Mouse (Mus musculus) stomach, embryonic 15.5 days (tissue): Measurements from ENCODE around the gene Trim5. TPM values are rescaled to one million over a fixed set of nuclear protein-coding genes. Genes with fewer than 3 reads are reported as not detected.

Source experiments
- ATAC-seq: fragments of 200-750 bp; cut with Nextera tagmentation; 2 replicates; pipeline ENCODE4 v1.8.0; 2017; ENCODE audit warnings: low read depth, moderate number of reproducible peaks, moderate TSS enrichment; ENCODE audit not compliant: insufficient read depth, low FRiP score
- H3K27ac ChIP-seq: fragments of 300-500 bp; sonication (generic); 2 replicates; pipeline ENCODE4 v1.5.1; 2015; ENCODE audit warnings: mild to moderate bottlenecking, inconsistent platforms
- H3K27me3 ChIP-seq: fragments of 300-500 bp; sonication (generic); replicated peaks from 2 replicates; pipeline ENCODE4 v1.6.1; 2015; ENCODE audit warnings: inconsistent platforms
- H3K36me3 ChIP-seq: fragments of 300-500 bp; sonication (generic); 2 replicates; pipeline ENCODE4 v1.6.1; 2015; ENCODE audit warnings: inconsistent platforms
- H3K4me1 ChIP-seq: fragments of 300-500 bp; sonication (generic); 2 replicates; pipeline ENCODE4 v1.6.1; 2015; ENCODE audit warnings: inconsistent platforms
- H3K4me2 ChIP-seq: fragments of 300-500 bp; sonication (generic); 2 replicates; pipeline ENCODE4 v1.6.1; 2015; ENCODE audit warnings: mild to moderate bottlenecking, inconsistent platforms
- H3K4me3 ChIP-seq: fragments of 300-500 bp; sonication (generic); replicated peaks from 2 replicates; pipeline ENCODE4 v1.5.1; 2015; ENCODE audit warnings: inconsistent platforms
- H3K9ac ChIP-seq: fragments of 300-500 bp; sonication (generic); 2 replicates; pipeline ENCODE4 v1.6.1; 2015; ENCODE audit warnings: inconsistent platforms
- H3K9me3 ChIP-seq: fragments of 300-500 bp; sonication (generic); 2 replicates; pipeline ENCODE4 v1.6.1; 2016; ENCODE audit warnings: inconsistent platforms
- WGBS: fragments of 180-500 bp; shearing (Covaris S2); methylation state at CpG from one replicate; pipeline ENCODE4 v1.1.7; 2015; 5-methylcytosine and 5-hydroxymethylcytosine counted together
- polyA plus RNA-seq: library from polyadenylated mRNA; unstranded; fragments of >200 nt; fragmentation: Nextera tagmentation; extraction: Ambion mirVana; gene quantifications from 2 replicates; pipeline ENCODE4 v1.2.1, GENCODE M21; 2015

The Trim5 gene
- polyA plus RNA-seq, 1 experiment from 2014 or later: 0.50 TPM

- Histone ChIP-seq H3K27me3 (no peaks in the 10 kb centered on the region), H3K4me3 (peak within 1 kb of the TSS; percentile 51), H3K9ac (0 out of 2 replicates have a peak within 1 kb of the TSS, but pooled peaks have one; percentile 25), H3K4me1 (no peaks in the 10 kb centered on the region), H3K4me2 (peak within 1 kb of the TSS; percentile 50), H3K27ac (peak within 1 kb of the TSS; percentile 41; the same call in 1 of the 2 replicates), H3K36me3 (no peaks in the 10 kb centered on the region), H3K9me3 (no peaks in the 10 kb centered on the region)
- peak; percentile 89 for ATAC-seq
- WGBS: 5% methylated on average over 13 of the region's 13 CpGs
These were observed 43.4 kb downstream of the Trim5 start, which contains the start of gene Trim34a for GRCm38 (mm10) chr7:104244287-104245181. TSS of gene Trim34a (plus strand) at chr7:104244457.

- ATAC-seq: no peak
- Histone ChIP-seq H3K9ac (no peak overlapping the region), H3K4me3 (no peak overlapping the region), H3K9me3 (no peaks in the 10 kb centered on the region), H3K27ac (no peak overlapping the region), H3K36me3 (no peaks in the 10 kb centered on the region), H3K27me3 (no peaks in the 10 kb centered on the region), H3K4me1 (no peaks in the 10 kb centered on the region), H3K4me2 (no peak overlapping the region)
- WGBS: 54% methylated on average over 1 of the region's 1 CpGs
These were observed 44.3 kb downstream of the Trim5 start for GRCm38 (mm10) chr7:104243616-104244015.

- Histone ChIP-seq H3K4me2 (no peak overlapping the region), H3K4me3 (no peak overlapping the region), H3K9ac (no peak overlapping the region), H3K9me3 (no peaks in the 10 kb centered on the region), H3K27ac (no peak overlapping the region), H3K4me1 (no peaks in the 10 kb centered on the region), H3K36me3 (no peaks in the 10 kb centered on the region), H3K27me3 (no peaks in the 10 kb centered on the region)
- ATAC-seq: no peak
These were observed 47.0 kb downstream of the Trim5 start for GRCm38 (mm10) chr7:104240857-104241256.

- H3K4me1 ChIP-seq: no peaks in the 10 kb centered on the region
- H3K4me3 ChIP-seq: no peak overlapping the region
- no peak overlapping the region for H3K27ac ChIP-seq
- no peak overlapping the region for H3K4me2 ChIP-seq
- WGBS: 37% methylated on average over 2 of the region's 2 CpGs
- H3K9me3 ChIP-seq: no peaks in the 10 kb centered on the region
- H3K36me3 ChIP-seq: no peaks in the 10 kb centered on the region
- ATAC-seq: no peak
- no peaks in the 10 kb centered on the region for H3K27me3 ChIP-seq
- H3K9ac ChIP-seq: no peak overlapping the region
These were observed 56.7 kb downstream of the Trim5 start for GRCm38 (mm10) chr7:104231203-104231602.

- Histone ChIP-seq H3K9me3 (no peaks in the 10 kb centered on the region), H3K9ac (0 out of 2 replicates have a peak within 1 kb of the TSS, but pooled peaks have one; percentile 12), H3K36me3 (no peaks in the 10 kb centered on the region), H3K4me2 (peak within 1 kb of the TSS; percentile 68), H3K27ac (no peak within 1 kb of the TSS; the same call in 1 of the 2 replicates), H3K4me1 (0 out of 2 replicates have a peak, but pooled peaks cover 4% of the 10 kb centered on the region), H3K4me3 (peak within 1 kb of the TSS; percentile 40), H3K27me3 (no peaks in the 10 kb centered on the region)
- WGBS: 3% methylated on average over 37 of the region's 37 CpGs
- peak; percentile 82; the same call in 1 of the 2 replicates for ATAC-seq
These were observed 69.0 kb downstream of the Trim5 start, which contains the start of gene Trim6 for GRCm38 (mm10) chr7:104218701-104219569. TSS of gene Trim6 (plus strand) at chr7:104218793.

- WGBS: 66% methylated on average over 2 of the region's 2 CpGs
- Histone ChIP-seq H3K4me3 (no peak overlapping the region), H3K9me3 (no peaks in the 10 kb centered on the region), H3K4me1 (0 out of 2 replicates have a peak, but pooled peaks cover 4% of the 10 kb centered on the region), H3K4me2 (no peak overlapping the region), H3K27me3 (no peaks in the 10 kb centered on the region), H3K9ac (no peak overlapping the region), H3K36me3 (no peaks in the 10 kb centered on the region), H3K27ac (no peak overlapping the region)
- ATAC-seq: 0 out of 2 replicates have a peak, but pooled peaks have one; percentile 31
These were observed 70.0 kb downstream of the Trim5 start for GRCm38 (mm10) chr7:104217881-104218280.

GRCm38 (mm10) chr7:104216011-104216535, 71.8 kb downstream of the Trim5 start:
- H3K9ac ChIP-seq: no peak overlapping the region
- WGBS: 53% methylated on average over 1 of the region's 1 CpGs
- no peaks in the 10 kb centered on the region for H3K9me3 ChIP-seq
- H3K4me3 ChIP-seq: no peak overlapping the region
- no peak overlapping the region for H3K27ac ChIP-seq
- H3K4me1 ChIP-seq: 0 out of 2 replicates have a peak, but pooled peaks cover 4% of the 10 kb centered on the region
- H3K4me2 ChIP-seq: no peak overlapping the region
- H3K27me3 ChIP-seq: no peaks in the 10 kb centered on the region
- no peak for ATAC-seq
- H3K36me3 ChIP-seq: no peaks in the 10 kb centered on the region

Other genes starting within 250 kb of the Trim5 start
- not detected in 2 replicates for gene Olfr642, start 235.4 kb downstream of the Trim5 start, polyA plus RNA-seq
- not detected in 2 replicates for gene 4930516K23Rik, start 226.6 kb downstream of the Trim5 start, polyA plus RNA-seq
- gene Olfr644, start 216.2 kb downstream of the Trim5 start, polyA plus RNA-seq: not detected in 2 replicates
- not detected in 2 replicates for gene Olfr645, start 202.6 kb downstream of the Trim5 start, polyA plus RNA-seq
- gene Olfr646, start 183.2 kb downstream of the Trim5 start, polyA plus RNA-seq: not detected in 2 replicates
- not detected in 2 replicates for gene Ubqln5, start 158.3 kb downstream of the Trim5 start, polyA plus RNA-seq
- not detected in 2 replicates for gene Olfr643, start 150.7 kb downstream of the Trim5 start, polyA plus RNA-seq
- not detected in 2 replicates for gene Ubqln3, start 144.8 kb downstream of the Trim5 start, polyA plus RNA-seq
- not detected in 2 replicates for gene Ubqlnl, start 137.5 kb downstream of the Trim5 start, polyA plus RNA-seq
- gene Olfm5, start 123.3 kb downstream of the Trim5 start, polyA plus RNA-seq: not detected in 2 replicates
- 0.24 and 0.26 TPM in 2 replicates for gene Olfr648, start 104.7 kb downstream of the Trim5 start, polyA plus RNA-seq
- gene Olfr649, start 92.1 kb downstream of the Trim5 start, polyA plus RNA-seq: not detected in 2 replicates
- 0.97 and 1.1 TPM in 2 replicates for gene Trim6, start 69.3 kb downstream of the Trim5 start, polyA plus RNA-seq
- 2.1 and 2.4 TPM in 2 replicates for gene Trim34a, start 43.6 kb downstream of the Trim5 start, polyA plus RNA-seq
- gene Trim12a, start 27.4 kb upstream of the Trim5 start, polyA plus RNA-seq: 6.2 TPM in 2 replicates
- gene Trim34b, start 41.4 kb upstream of the Trim5 start, polyA plus RNA-seq: 0.06 TPM in 1 of 2 replicates, not detected in the other
- gene Trim12c, start 65.3 kb upstream of the Trim5 start, polyA plus RNA-seq: 2.4 and 2.5 TPM in 2 replicates
- 0.19 and 0.33 TPM in 2 replicates for gene Trim30b, start 81.8 kb upstream of the Trim5 start, polyA plus RNA-seq
- gene Trim30c, start 112.7 kb upstream of the Trim5 start, polyA plus RNA-seq: 0.35 and 0.54 TPM in 2 replicates
- 1.8 and 2.2 TPM in 2 replicates for gene Trim30a, start 177.1 kb upstream of the Trim5 start, polyA plus RNA-seq
- 0.64 and 0.74 TPM in 2 replicates for gene Trim30d, start 219.8 kb upstream of the Trim5 start, polyA plus RNA-seq